Mouse (Mus musculus): ENCODE measurements at regions not wholly inside any gene's neighbourhood (a gene's known extent, or its start where the extent isn't known, plus 50 kb on each side); places are given as distances from the start of the nearest gene placed in this dataset.

DNA sequence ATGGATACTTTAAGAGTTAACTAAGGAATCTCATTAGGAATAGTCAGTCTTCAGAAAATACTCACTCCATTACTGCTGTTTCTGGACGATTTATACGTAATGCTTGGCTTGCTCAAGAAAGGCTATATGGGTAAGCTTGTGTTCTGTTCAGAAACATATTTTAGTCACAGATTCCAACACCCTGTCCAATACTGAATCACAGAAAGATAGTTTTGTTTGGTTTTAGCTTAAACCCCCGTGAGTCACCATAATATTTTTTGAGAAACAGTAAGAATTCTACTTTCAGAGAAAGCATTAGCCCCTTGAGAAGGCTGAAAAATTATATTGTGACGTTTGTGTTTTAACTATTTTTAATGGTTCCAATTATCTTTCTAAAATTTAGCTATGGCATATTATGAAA, 1037.3 kb downstream of the Slc22a22 start:
- Histone ChIP-seq H3K4me1 (ENCODE audit: control insufficient read depth, insufficient read depth, low read length) (no peaks in the 10 kb centered on the region), H3K27ac (ENCODE audit: insufficient read depth, low read depth, low read length) (no peak overlapping the region), H3K4me3 (ENCODE audit: insufficient read depth, low read length) (no peak overlapping the region)
- no peak for TF ChIP-seq CTCF (IDR thresholded peaks at IDR 0.05; ENCODE audit: low read depth, low read length)

- no peak overlapping the region for H3K27ac ChIP-seq (ENCODE audit: insufficient read depth, low read depth, low read length)
- H3K4me3 ChIP-seq (ENCODE audit: insufficient read depth, low read length) = no peak overlapping the region
- H3K4me1 ChIP-seq (ENCODE audit: control insufficient read depth, insufficient read depth, low read length) = no peaks in the 10 kb centered on the region
- TF ChIP-seq POLR2A (IDR thresholded peaks at IDR 0.05; ENCODE audit: borderline replicate concordance, low read depth, low read length) = no peak
- TF ChIP-seq CTCF (IDR thresholded peaks at IDR 0.05; ENCODE audit: low read depth, low read length) = no peak
These were observed 1039.1 kb downstream of the Slc22a22 start for GRCm38 (mm10) chr15:56438370-56438769.

DNA sequence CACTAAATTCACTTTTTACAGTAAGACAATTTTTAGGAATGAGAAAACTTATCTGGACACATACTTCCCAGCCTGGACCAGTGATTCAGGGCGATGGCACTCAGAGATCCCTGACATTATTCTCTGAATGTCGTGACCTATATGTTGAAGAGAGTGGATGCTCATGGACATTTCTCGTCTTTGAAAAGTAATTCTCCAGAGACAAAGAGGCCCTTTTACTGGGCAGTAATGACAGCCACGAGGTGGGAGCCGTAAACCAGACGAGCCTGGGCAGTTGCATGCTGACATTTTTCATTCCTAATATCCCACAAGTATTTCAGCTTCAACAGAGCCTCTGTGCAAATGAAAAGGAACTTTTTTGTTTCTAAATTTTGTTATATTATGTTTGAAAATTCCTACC, 1041.3 kb downstream of the Slc22a22 start:
- H3K4me3 ChIP-seq (ENCODE audit: insufficient read depth, low read length) = no peak overlapping the region
- TF ChIP-seq POLR2A (IDR thresholded peaks at IDR 0.05; ENCODE audit: borderline replicate concordance, low read depth, low read length) (no peak), CTCF (IDR thresholded peaks at IDR 0.05; ENCODE audit: low read depth, low read length) (no peak)
- H3K27ac ChIP-seq (ENCODE audit: insufficient read depth, low read depth, low read length) = no peak overlapping the region
- H3K4me1 ChIP-seq (ENCODE audit: control insufficient read depth, insufficient read depth, low read length) = no peaks in the 10 kb centered on the region

DNA sequence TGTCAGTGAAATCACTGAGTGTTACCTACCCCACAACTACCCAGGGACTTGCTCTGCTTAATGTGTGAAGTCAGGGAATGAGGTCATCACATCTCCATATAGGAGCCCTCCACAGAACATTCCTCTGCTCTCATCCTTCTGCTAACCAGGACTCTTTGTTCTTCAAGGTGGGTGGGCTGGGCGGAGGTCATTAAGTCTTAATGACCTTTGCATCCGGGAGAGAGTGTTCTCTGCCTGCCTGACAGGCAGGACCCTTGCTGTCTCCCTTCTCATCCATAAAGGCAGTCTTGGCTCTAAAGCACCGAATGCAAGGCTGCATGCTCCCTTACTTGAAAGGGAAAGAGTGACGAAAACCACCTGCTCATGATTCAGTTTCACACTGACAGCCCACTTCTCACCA, 1051.4 kb downstream of the Slc22a22 start:
- no peaks in the 10 kb centered on the region for H3K4me1 ChIP-seq (ENCODE audit: control insufficient read depth, insufficient read depth, low read length)
- H3K4me3 ChIP-seq (ENCODE audit: insufficient read depth, low read length) = no peak overlapping the region
- no peak overlapping the region for H3K27ac ChIP-seq (ENCODE audit: insufficient read depth, low read depth, low read length)
- TF ChIP-seq CTCF (IDR thresholded peaks at IDR 0.05; ENCODE audit: low read depth, low read length) (no peak), POLR2A (IDR thresholded peaks at IDR 0.05; ENCODE audit: borderline replicate concordance, low read depth, low read length) (no peak)

- Histone ChIP-seq H3K27ac (ENCODE audit: insufficient read depth, low read depth, low read length) (no peak overlapping the region), H3K4me1 (ENCODE audit: control insufficient read depth, insufficient read depth, low read length) (no peaks in the 10 kb centered on the region), H3K4me3 (ENCODE audit: insufficient read depth, low read length) (no peak overlapping the region)
- no peak for TF ChIP-seq CTCF (IDR thresholded peaks at IDR 0.05; ENCODE audit: low read depth, low read length)
- TF ChIP-seq POLR2A (IDR thresholded peaks at IDR 0.05; ENCODE audit: borderline replicate concordance, low read depth, low read length) = no peak
These were observed 1056.7 kb downstream of the Slc22a22 start for GRCm38 (mm10) chr15:56420681-56421080.

DNA sequence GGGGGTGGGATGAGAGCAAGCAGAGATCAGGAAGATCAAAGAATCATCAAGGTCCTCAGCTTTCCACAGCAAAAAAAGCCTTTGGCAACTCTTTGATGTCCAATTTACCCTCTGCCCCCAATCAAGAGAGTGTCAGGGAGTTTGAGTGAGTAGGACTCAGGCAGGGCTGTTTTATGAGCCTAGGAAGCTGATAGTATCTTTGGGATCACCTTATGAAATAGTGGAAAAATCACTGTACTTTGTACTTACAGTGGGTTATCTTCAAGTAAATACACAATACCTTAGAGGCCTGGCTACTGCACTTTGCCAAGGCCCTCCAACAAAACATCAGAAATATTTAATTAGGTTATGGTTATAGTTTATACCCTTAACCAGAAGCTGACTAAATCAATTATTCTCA, 1085.4 kb downstream of the Slc22a22 start:
- H3K4me1 ChIP-seq (ENCODE audit: control insufficient read depth, insufficient read depth, low read length) = no peaks in the 10 kb centered on the region
- H3K27ac ChIP-seq (ENCODE audit: insufficient read depth, low read depth, low read length) = no peak overlapping the region
- no peak overlapping the region for H3K4me3 ChIP-seq (ENCODE audit: insufficient read depth, low read length)
- TF ChIP-seq POLR2A (IDR thresholded peaks at IDR 0.05; ENCODE audit: borderline replicate concordance, low read depth, low read length) = no peak
- no peak for TF ChIP-seq CTCF (IDR thresholded peaks at IDR 0.05; ENCODE audit: low read depth, low read length)

GRCm38 (mm10) chr15:56378511-56378910, 1098.9 kb downstream of the Slc22a22 start:
- H3K4me3 ChIP-seq (ENCODE audit: insufficient read depth, low read length) = no peak overlapping the region
- no peak for TF ChIP-seq POLR2A (IDR thresholded peaks at IDR 0.05; ENCODE audit: borderline replicate concordance, low read depth, low read length)
- TF ChIP-seq CTCF (IDR thresholded peaks at IDR 0.05; ENCODE audit: low read depth, low read length) = no peak
- H3K4me1 ChIP-seq (ENCODE audit: control insufficient read depth, insufficient read depth, low read length) = no peaks in the 10 kb centered on the region
- no peak overlapping the region for H3K27ac ChIP-seq (ENCODE audit: insufficient read depth, low read depth, low read length)

- Histone ChIP-seq H3K4me1 (ENCODE audit: control insufficient read depth, insufficient read depth, low read length) (no peaks in the 10 kb centered on the region), H3K4me3 (ENCODE audit: insufficient read depth, low read length) (no peak overlapping the region), H3K27ac (ENCODE audit: insufficient read depth, low read depth, low read length) (no peak overlapping the region)
- TF ChIP-seq POLR2A (IDR thresholded peaks at IDR 0.05; ENCODE audit: borderline replicate concordance, low read depth, low read length) (no peak), CTCF (IDR thresholded peaks at IDR 0.05; ENCODE audit: low read depth, low read length) (no peak)
These were observed 1126.5 kb downstream of the Slc22a22 start for GRCm38 (mm10) chr15:56350903-56351302.

GRCm38 (mm10) chr15:56346111-56346510, 1131.3 kb downstream of the Slc22a22 start:
- TF ChIP-seq CTCF (IDR thresholded peaks at IDR 0.05; ENCODE audit: low read depth, low read length) (no peak), POLR2A (IDR thresholded peaks at IDR 0.05; ENCODE audit: borderline replicate concordance, low read depth, low read length) (no peak)
- Histone ChIP-seq H3K4me3 (ENCODE audit: insufficient read depth, low read length) (no peak overlapping the region), H3K4me1 (ENCODE audit: control insufficient read depth, insufficient read depth, low read length) (no peaks in the 10 kb centered on the region)

DNA sequence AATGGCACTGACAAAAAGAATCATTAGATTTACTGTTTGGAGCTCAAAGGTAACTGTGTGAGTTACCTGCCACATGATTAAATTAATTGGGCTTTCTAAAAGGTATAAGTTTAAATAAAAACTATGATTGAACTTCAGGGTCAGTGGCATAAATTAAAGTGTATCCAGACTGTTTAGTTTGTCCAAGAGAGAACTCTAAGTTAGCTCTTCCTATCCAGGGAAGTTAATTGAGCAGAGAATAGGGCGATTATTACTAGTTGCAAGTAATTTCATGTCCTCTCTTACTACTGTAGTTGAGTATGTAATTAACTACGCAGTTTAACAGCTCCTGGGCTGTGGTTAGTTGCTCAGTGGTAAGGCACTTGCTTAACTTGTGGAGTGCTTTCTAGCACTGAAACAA, 1132.5 kb downstream of the Slc22a22 start:
- Histone ChIP-seq H3K27ac (ENCODE audit: insufficient read depth, low read depth, low read length) (no peak overlapping the region), H3K4me3 (ENCODE audit: insufficient read depth, low read length) (no peak overlapping the region), H3K4me1 (ENCODE audit: control insufficient read depth, insufficient read depth, low read length) (no peaks in the 10 kb centered on the region)
- TF ChIP-seq POLR2A (IDR thresholded peaks at IDR 0.05; ENCODE audit: borderline replicate concordance, low read depth, low read length) = no peak
- TF ChIP-seq CTCF (IDR thresholded peaks at IDR 0.05; ENCODE audit: low read depth, low read length) = no peak

More at GRCm38 (mm10) chr15:56346111-56346510, 1131.3 kb downstream of the Slc22a22 start:
- no peak overlapping the region for H3K27ac ChIP-seq (ENCODE audit: insufficient read depth, low read depth, low read length)

DNA sequence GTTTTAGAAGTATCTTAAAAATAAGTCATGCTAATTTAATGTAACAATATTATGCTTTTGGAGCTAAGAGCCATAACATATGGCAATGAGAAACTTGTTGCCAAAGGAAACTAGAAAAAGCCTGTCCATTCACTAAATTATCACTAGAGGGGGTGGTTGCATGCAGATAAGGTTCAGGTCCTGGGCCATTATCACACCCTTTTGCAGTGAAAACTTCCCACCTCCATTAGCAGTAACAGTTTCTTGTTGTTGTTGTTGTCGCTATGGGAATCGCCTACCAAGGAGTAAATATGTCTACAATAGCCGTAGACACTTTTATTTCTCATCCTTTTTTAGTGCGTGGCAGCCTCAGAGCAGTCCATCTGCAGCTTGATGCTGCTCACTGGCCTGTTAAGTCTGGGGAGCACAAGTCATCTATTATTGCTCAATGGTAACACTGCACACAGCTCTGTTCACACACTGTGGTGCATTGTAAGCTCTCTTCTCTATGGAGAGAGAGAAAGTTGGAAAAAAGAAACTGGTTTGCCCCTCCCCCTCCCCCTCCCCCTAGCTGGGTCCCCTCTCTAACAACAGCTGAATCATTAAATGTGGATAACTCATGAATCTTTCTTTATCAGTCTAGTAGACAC, 1133.0 kb downstream of the Slc22a22 start:
- Histone ChIP-seq H3K4me3 (ENCODE audit: insufficient read depth, low read length) (no peak overlapping the region), H3K4me1 (ENCODE audit: control insufficient read depth, insufficient read depth, low read length) (no peaks in the 10 kb centered on the region), H3K27ac (ENCODE audit: insufficient read depth, low read depth, low read length) (no peak overlapping the region)
- TF ChIP-seq CTCF (IDR thresholded peaks at IDR 0.05; ENCODE audit: low read depth, low read length) (no peak), POLR2A (IDR thresholded peaks at IDR 0.05; ENCODE audit: borderline replicate concordance, low read depth, low read length) (no peak)

All from bone marrow macrophage, adult 2 months (primary cell).